Mouse (Mus musculus): ENCODE data around the gene Plppr3. TPM values are rescaled to one million over a fixed set of nuclear protein-coding genes. Genes with fewer than 3 reads are reported as not detected.

The Plppr3 gene
- polyA plus RNA-seq, 1 experiment from 2014 or later = 14.1 TPM

DNA sequence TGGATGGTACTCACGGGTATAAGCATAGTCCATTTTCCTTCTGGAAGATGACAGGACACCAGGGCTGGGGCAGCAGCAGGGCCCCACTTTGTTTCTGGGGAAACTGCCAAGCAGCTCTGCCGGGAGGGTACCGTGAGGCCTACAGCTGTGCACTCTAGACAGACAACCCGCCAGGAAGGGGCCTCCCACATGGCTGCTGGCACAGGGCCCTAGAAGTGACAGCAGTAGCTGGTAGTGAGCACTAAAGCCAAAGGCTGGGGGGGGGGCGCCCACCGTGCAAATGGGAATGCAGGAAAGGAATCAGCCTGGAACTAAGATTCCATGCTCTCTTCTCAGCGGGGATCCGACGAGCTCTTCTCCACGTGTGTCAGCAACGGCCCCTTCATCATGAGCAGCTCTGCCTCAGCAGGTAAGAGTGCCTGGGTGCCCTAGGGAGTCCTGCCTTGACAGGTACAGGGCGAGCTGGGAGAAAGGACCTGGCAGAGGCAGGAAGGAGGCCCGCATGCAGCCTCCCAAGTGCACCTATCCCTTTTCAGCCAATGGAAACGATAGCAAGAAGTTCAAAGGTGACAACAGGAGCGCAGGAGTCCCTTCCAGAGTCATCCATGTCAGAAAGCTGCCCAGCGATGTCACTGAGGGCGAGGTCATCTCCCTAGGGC, 15.9 kb downstream of the Plppr3 start:
- H3K9me3 ChIP-seq (replicated peaks; ENCODE audit: control insufficient read depth, low read length) = no peaks in the 10 kb centered on the region
- H3K36me3 ChIP-seq (ENCODE audit: control insufficient read depth, insufficient read depth, low read length) = peaks cover 41% of the 10 kb centered on the region
- ATAC-seq (replicated peaks; ENCODE audit: insufficient number of reproducible peaks, low FRiP score, low TSS enrichment) = no peak
- H3K4me2 ChIP-seq = peak overlapping the region; percentile 78
- no peaks in the 10 kb centered on the region for H3K27me3 ChIP-seq (ENCODE audit: control insufficient read depth, insufficient read depth, low read length)
- 59% methylated on average over 17 of the region's 17 CpGs for WGBS (ENCODE audit: insufficient replicate concordance)
- peak overlapping the region; percentile 50; the same call in 1 of the 2 replicates for H3K27ac ChIP-seq (ENCODE audit: low read depth, low read length)
- H3K4me3 ChIP-seq (ENCODE audit: low read depth, low read length) = peak overlapping the region; percentile 86
- H3K9ac ChIP-seq (ENCODE audit: low read depth, low read length) = peak overlapping the region; percentile 64; the same call in 1 of the 2 replicates
- peaks cover 29% of the 10 kb centered on the region for H3K4me1 ChIP-seq (ENCODE audit: control insufficient read depth, insufficient read depth, low read length)

DNA sequence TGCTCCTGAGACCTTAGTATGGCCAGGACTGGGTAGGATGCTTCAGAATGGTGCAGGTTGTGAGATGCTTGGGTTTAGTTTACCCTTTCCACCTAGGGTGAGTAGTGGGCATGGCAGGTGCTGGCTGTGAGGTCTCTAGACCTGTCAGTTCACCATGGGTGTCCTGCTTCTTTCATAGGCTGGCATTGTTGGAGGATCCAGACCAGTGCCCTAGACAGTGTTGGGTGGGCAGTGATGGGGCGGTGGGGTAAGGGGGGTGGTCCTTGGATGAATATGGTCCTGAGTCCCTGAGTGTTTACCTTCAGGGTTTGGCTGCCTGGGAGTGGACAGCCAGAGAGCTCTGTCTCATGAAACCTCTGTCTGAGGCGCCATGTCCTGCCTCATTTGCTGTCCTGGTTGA, 16.5 kb downstream of the Plppr3 start:
- peaks cover 33% of the 10 kb centered on the region for H3K4me1 ChIP-seq (ENCODE audit: control insufficient read depth, insufficient read depth, low read length)
- H3K4me3 ChIP-seq (ENCODE audit: low read depth, low read length) = peak overlapping the region; percentile 86
- no peaks in the 10 kb centered on the region for H3K27me3 ChIP-seq (ENCODE audit: control insufficient read depth, insufficient read depth, low read length)
- no peaks in the 10 kb centered on the region for H3K9me3 ChIP-seq (replicated peaks; ENCODE audit: control insufficient read depth, low read length)
- WGBS (ENCODE audit: insufficient replicate concordance) = 88% methylated on average over 2 of the region's 2 CpGs
- H3K36me3 ChIP-seq (ENCODE audit: control insufficient read depth, insufficient read depth, low read length) = peaks cover 38% of the 10 kb centered on the region
- peak overlapping the region; percentile 64; the same call in 1 of the 2 replicates for H3K9ac ChIP-seq (ENCODE audit: low read depth, low read length)
- ATAC-seq (replicated peaks; ENCODE audit: insufficient number of reproducible peaks, low FRiP score, low TSS enrichment) = no peak
- peak overlapping the region; percentile 57; the same call in 1 of the 2 replicates for H3K27ac ChIP-seq (ENCODE audit: low read depth, low read length)
- peak overlapping the region; percentile 78 for H3K4me2 ChIP-seq

DNA sequence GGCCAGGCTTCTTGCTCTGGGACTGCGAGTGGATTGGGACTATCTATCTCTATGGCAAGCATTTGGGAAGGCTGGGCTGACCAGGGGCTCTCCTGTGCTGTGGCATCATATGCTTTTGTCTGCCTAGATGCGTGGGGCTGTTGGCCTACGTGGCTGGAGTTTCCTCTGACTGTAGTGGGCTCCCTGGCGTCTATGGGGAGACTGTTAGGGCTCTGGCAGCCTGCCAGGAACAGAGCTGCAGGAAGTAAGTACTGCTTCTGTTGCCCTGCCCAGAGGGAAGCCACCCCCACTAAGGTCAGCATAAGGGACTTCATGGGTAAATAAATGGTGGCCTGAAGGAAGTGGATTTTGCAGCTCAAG, 17.0 kb downstream of the Plppr3 start:
- ATAC-seq (replicated peaks; ENCODE audit: insufficient number of reproducible peaks, low FRiP score, low TSS enrichment) = no peak

DNA sequence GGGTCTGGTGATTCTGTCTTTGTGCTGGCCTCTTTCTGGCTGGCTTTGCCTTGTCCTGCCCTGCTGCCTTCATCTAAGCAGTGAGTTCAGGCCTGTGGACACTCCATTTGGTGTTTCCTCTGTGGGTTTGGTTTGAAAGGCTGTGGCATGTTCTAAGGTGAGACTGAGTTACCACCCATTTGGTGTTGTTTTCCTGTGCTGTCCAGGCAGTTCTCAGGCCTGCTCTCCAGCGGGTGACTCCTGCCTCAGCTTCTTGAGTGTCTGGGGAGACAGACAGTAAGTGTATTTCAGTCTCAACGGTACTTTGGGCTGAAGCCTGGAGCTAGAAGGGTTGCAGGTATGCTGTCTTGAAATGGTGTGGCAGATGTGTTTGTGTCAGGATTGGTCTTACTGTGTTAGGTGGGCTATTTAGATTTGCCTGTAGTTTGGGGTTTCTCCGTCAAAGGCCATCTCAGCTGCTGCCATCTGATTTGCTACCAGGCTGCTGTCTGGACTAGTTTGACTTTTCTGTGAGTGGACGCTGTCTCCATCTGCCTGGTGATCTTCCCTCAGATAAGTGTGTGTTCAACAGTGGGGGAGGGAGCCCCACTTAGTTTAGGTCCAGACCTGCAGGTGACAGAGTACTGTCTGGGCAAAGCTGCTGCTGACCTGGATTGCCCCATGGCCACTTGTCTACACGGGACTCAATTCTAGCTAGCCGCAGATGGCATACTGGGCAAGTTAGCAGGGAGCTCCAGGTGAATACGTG, 17.6 kb downstream of the Plppr3 start:
- peaks cover 30% of the 10 kb centered on the region for H3K36me3 ChIP-seq (ENCODE audit: control insufficient read depth, insufficient read depth, low read length)
- H3K4me2 ChIP-seq = peak overlapping the region; percentile 78
- H3K9ac ChIP-seq (ENCODE audit: low read depth, low read length) = peak overlapping the region; percentile 100
- no peak for ATAC-seq (replicated peaks; ENCODE audit: insufficient number of reproducible peaks, low FRiP score, low TSS enrichment)
- peak overlapping the region; percentile 86 for H3K4me3 ChIP-seq (ENCODE audit: low read depth, low read length)
- H3K4me1 ChIP-seq (ENCODE audit: control insufficient read depth, insufficient read depth, low read length) = peaks cover 44% of the 10 kb centered on the region
- no peaks in the 10 kb centered on the region for H3K9me3 ChIP-seq (replicated peaks; ENCODE audit: control insufficient read depth, low read length)
- peak overlapping the region; percentile 57 for H3K27ac ChIP-seq (ENCODE audit: low read depth, low read length)
- 37% methylated on average over 7 of the region's 7 CpGs for WGBS (ENCODE audit: insufficient replicate concordance)
- no peaks in the 10 kb centered on the region for H3K27me3 ChIP-seq (ENCODE audit: control insufficient read depth, insufficient read depth, low read length)

More for the DNA sequence above, 17.0 kb downstream of the Plppr3 start:
- no peaks in the 10 kb centered on the region for H3K27me3 ChIP-seq (ENCODE audit: control insufficient read depth, insufficient read depth, low read length)
- no peaks in the 10 kb centered on the region for H3K9me3 ChIP-seq (replicated peaks; ENCODE audit: control insufficient read depth, low read length)
- peaks cover 38% of the 10 kb centered on the region for H3K4me1 ChIP-seq (ENCODE audit: control insufficient read depth, insufficient read depth, low read length)
- H3K27ac ChIP-seq (ENCODE audit: low read depth, low read length) = peak overlapping the region; percentile 57
- peak overlapping the region; percentile 64 for H3K9ac ChIP-seq (ENCODE audit: low read depth, low read length)
- 23% methylated on average over 4 of the region's 4 CpGs for WGBS (ENCODE audit: insufficient replicate concordance)
- H3K36me3 ChIP-seq (ENCODE audit: control insufficient read depth, insufficient read depth, low read length) = peaks cover 35% of the 10 kb centered on the region
- peak overlapping the region; percentile 78 for H3K4me2 ChIP-seq
- H3K4me3 ChIP-seq (ENCODE audit: low read depth, low read length) = peak overlapping the region; percentile 86

DNA sequence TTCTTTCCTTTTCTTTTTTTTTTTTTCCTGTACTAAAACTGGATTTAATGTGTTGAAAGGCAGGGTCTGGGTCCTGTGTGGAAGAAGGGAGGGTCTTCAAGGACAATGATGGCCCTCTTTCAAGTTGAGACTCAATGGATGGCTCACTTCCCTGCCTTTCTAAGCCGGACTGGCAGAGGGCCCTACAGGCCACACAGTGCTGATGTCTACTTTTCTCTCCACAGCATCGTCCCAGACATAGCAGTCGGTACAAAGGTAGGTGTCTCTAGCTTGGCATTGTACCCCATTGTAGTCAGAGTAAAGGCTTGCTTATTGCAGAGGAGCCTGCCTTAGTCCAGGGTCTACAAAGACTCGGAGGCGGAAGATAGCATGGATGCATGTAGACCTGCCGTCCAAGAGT, 18.2 kb downstream of the Plppr3 start:
- Histone ChIP-seq H3K36me3 (ENCODE audit: control insufficient read depth, insufficient read depth, low read length) (peaks cover 25% of the 10 kb centered on the region), H3K27me3 (ENCODE audit: control insufficient read depth, insufficient read depth, low read length) (no peaks in the 10 kb centered on the region), H3K4me2 (peak overlapping the region; percentile 78), H3K9ac (ENCODE audit: low read depth, low read length) (peak overlapping the region; percentile 100), H3K27ac (ENCODE audit: low read depth, low read length) (peak overlapping the region; percentile 18; the same call in 1 of the 2 replicates), H3K9me3 (replicated peaks; ENCODE audit: control insufficient read depth, low read length) (no peaks in the 10 kb centered on the region), H3K4me3 (ENCODE audit: low read depth, low read length) (peak overlapping the region; percentile 86), H3K4me1 (ENCODE audit: control insufficient read depth, insufficient read depth, low read length) (peaks cover 49% of the 10 kb centered on the region)
- ATAC-seq (replicated peaks; ENCODE audit: insufficient number of reproducible peaks, low FRiP score, low TSS enrichment) = no peak
- WGBS (ENCODE audit: insufficient replicate concordance) = 44% methylated on average over 6 of the region's 6 CpGs

- Histone ChIP-seq H3K27me3 (ENCODE audit: control insufficient read depth, insufficient read depth, low read length) (no peaks in the 10 kb centered on the region), H3K4me2 (peak overlapping the region; percentile 78), H3K9ac (ENCODE audit: low read depth, low read length) (peak overlapping the region; percentile 100), H3K9me3 (replicated peaks; ENCODE audit: control insufficient read depth, low read length) (no peaks in the 10 kb centered on the region), H3K4me3 (ENCODE audit: low read depth, low read length) (peak overlapping the region; percentile 86), H3K27ac (ENCODE audit: low read depth, low read length) (peak overlapping the region; percentile 100), H3K36me3 (ENCODE audit: control insufficient read depth, insufficient read depth, low read length) (peaks cover 19% of the 10 kb centered on the region), H3K4me1 (ENCODE audit: control insufficient read depth, insufficient read depth, low read length) (peaks cover 51% of the 10 kb centered on the region)
- WGBS (ENCODE audit: insufficient replicate concordance) = 1% methylated on average over 10 of the region's 10 CpGs
- no peak for ATAC-seq (replicated peaks; ENCODE audit: insufficient number of reproducible peaks, low FRiP score, low TSS enrichment)
Measured at GRCm38 (mm10) chr10:79855558-79856184, 18.8 kb downstream of the Plppr3 start.

GRCm38 (mm10) chr10:79854801-79855541, 19.5 kb downstream of the Plppr3 start:
- Histone ChIP-seq H3K4me2 (peak overlapping the region; percentile 78), H3K9ac (ENCODE audit: low read depth, low read length) (peak overlapping the region; percentile 100), H3K4me3 (ENCODE audit: low read depth, low read length) (peak overlapping the region; percentile 86), H3K9me3 (replicated peaks; ENCODE audit: control insufficient read depth, low read length) (no peaks in the 10 kb centered on the region), H3K4me1 (ENCODE audit: control insufficient read depth, insufficient read depth, low read length) (peaks cover 54% of the 10 kb centered on the region), H3K27me3 (ENCODE audit: control insufficient read depth, insufficient read depth, low read length) (no peaks in the 10 kb centered on the region), H3K36me3 (ENCODE audit: control insufficient read depth, insufficient read depth, low read length) (peaks cover 12% of the 10 kb centered on the region), H3K27ac (ENCODE audit: low read depth, low read length) (peak overlapping the region; percentile 100)
- ATAC-seq (replicated peaks; ENCODE audit: insufficient number of reproducible peaks, low FRiP score, low TSS enrichment) = peak; percentile 7; the same call in 1 of the 2 replicates
- WGBS (ENCODE audit: insufficient replicate concordance) = under 1% methylated on average over 83 of the region's 83 CpGs
